Mouse (Mus musculus): ENCODE data around the gene Mnx1.

DNA sequence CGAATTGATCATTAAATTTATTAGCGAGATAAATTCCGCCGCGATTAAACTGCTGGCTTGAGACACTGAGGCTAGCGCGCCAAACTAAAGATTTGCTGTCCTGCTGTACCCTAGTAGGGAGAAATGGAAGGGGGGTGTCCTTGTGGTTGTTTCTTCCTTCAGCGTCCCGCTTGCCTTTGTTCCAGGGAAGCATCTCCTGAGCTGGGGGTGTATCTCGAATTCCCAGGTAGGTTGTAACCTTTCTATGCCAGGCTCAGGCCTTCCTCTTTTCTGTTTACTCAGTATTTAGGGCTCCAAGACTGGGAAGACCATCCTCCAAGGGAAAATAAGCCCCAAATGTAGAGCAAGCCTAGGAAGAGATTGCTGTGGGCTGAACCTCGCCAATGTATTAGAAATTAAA lies 6.9 kb downstream of the Mnx1 start:
- TF ChIP-seq CTCF (IDR thresholded peaks at IDR 0.05; ENCODE audit: low read depth) (no peak), EP300 (IDR thresholded peaks at IDR 0.05; ENCODE audit: low read depth) (no peak)
